Mouse (Mus musculus) heart, embryonic 12.5 days (tissue): Measurements from ENCODE around the gene Lgals7. TPM values are rescaled to one million over a fixed set of nuclear protein-coding genes. Genes with fewer than 3 reads are reported as not detected.

Source experiments
- polyA plus RNA-seq: library from polyadenylated mRNA; unstranded; fragments of >200 nt; fragmentation: Nextera tagmentation; extraction: Ambion mirVana; gene quantifications from 2 replicates; pipeline ENCODE4 v1.2.1, GENCODE M21; 2016

Gene Lgals7
- polyA plus RNA-seq, 1 experiment from 2014 or later = 1.3 TPM

Other genes with a start within 250 kb of the Lgals7 start
- not detected in 2 replicates for gene Acp7, start 232.5 kb upstream of the Lgals7 start, polyA plus RNA-seq
- gene Fbxo27, start 171.0 kb upstream of the Lgals7 start, polyA plus RNA-seq = 3.4 and 4.7 TPM in 2 replicates
- 9.9 and 10.4 TPM in 2 replicates for gene Fbxo17, start 147.0 kb upstream of the Lgals7 start, polyA plus RNA-seq
- 116 TPM in 2 replicates for gene Mrps12, start 122.0 kb upstream of the Lgals7 start, polyA plus RNA-seq
- gene Sars2, start 121.9 kb upstream of the Lgals7 start, polyA plus RNA-seq = 23.2 and 27.3 TPM in 2 replicates
- not detected in 2 replicates for gene Ccer2, start 107.7 kb upstream of the Lgals7 start, polyA plus RNA-seq
- gene Sirt2, start 97.1 kb upstream of the Lgals7 start, polyA plus RNA-seq = 46.6 and 49.0 TPM in 2 replicates
- 30.0 and 32.1 TPM in 2 replicates for gene Nfkbib, start 96.3 kb upstream of the Lgals7 start, polyA plus RNA-seq
- 2.7 and 2.8 TPM in 2 replicates for gene Rinl, start 74.9 kb upstream of the Lgals7 start, polyA plus RNA-seq
- 218 and 232 TPM in 2 replicates for gene Hnrnpl, start 55.3 kb upstream of the Lgals7 start, polyA plus RNA-seq
- 137 and 142 TPM in 2 replicates for gene Ech1, start 38.6 kb upstream of the Lgals7 start, polyA plus RNA-seq
- gene Lgals4, start 30.0 kb upstream of the Lgals7 start, polyA plus RNA-seq = 4.2 and 4.4 TPM in 2 replicates
- 0.17 and 0.27 TPM in 2 replicates for gene Capn12, start 17.6 kb downstream of the Lgals7 start, polyA plus RNA-seq
- gene Actn4, start 98.5 kb downstream of the Lgals7 start, polyA plus RNA-seq = 317 and 318 TPM in 2 replicates
- 254 and 255 TPM in 2 replicates for gene Eif3k, start 118.0 kb downstream of the Lgals7 start, polyA plus RNA-seq
- gene Map4k1, start 118.2 kb downstream of the Lgals7 start, polyA plus RNA-seq = 5.8 and 6.5 TPM in 2 replicates